Comparison of ENCODE assay signal across 8 mouse cellular contexts in the genomic region with DNA sequence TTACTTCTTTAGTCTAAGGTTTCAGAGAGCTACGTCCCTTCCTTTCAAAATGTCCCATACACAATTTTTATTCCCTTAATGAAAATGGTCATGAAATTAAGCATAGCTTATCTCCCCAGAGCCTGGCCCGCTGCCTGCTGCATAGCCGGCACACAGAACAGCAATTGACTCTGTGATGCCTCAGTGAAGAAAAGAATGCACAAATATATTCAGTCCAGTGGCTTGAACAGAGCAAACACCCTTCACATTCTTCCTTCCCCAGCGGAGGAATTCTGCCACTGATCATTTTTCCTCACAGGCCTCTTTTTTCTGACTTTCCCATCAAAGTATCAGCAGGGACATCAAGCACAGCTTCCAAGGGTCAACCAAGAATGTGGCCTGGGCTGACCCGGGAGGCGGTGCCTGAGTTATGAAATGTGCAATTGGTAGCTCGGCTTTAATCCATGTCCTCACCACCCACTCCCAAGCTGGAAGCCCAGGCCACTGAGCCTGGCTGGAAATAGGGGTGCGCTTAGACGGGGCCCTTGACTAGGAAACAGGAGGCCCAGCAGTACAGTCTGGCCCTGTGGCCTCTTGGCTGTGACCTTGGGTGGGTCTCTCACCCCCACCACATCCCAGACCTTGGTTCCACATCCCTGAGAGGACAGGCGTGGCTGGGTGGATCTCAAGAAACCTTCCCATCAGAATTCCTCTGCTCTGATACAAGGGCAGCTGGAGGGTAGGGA.
DNase-seq lines count a peak whose midpoint lies in the region; ATAC-seq and TF ChIP-seq lines count a peak whose summit lies in the region.

No protein-coding gene starts in this region.

- DNase-seq in hindbrain, postnatal 0 days (ENCODE audit: low spot score) = no peak
- DNase-seq in heart, postnatal 36 days = peak; percentile 52 to 71
- DNase-seq in lung, postnatal 0 days (ENCODE audit: low spot score) = peak; percentile 85
- DNase-seq in retina, embryonic 14.5 days (ENCODE audit: low spot score) = no peak
- DNase-seq in left cerebral cortex, adult 9 months (ENCODE audit: low spot score in 2 of 2) = no peak
- no peak for DNase-seq in cerebellum, postnatal 4 days (ENCODE audit: low spot score in 2 of 2)

- no peak overlapping the region for H3K9ac ChIP-seq in hindbrain, embryonic 16.5 days (ENCODE audit: low read depth, low read length)
- H3K9ac ChIP-seq in hindbrain, postnatal 0 days (replicated peaks; ENCODE audit: low read length) = no peak overlapping the region
- no peak overlapping the region for H3K9ac ChIP-seq in lung, postnatal 0 days (replicated peaks; ENCODE audit: low read depth)

- no peaks in the 10 kb centered on the region for H3K36me3 ChIP-seq in hindbrain, embryonic 16.5 days (ENCODE audit: control insufficient read depth, insufficient read depth, low read length)
- no peaks in the 10 kb centered on the region for H3K36me3 ChIP-seq in hindbrain, postnatal 0 days (ENCODE audit: insufficient read depth, low read length)
- H3K36me3 ChIP-seq in lung, postnatal 0 days (ENCODE audit: insufficient read depth, low read length) = peaks cover 18% of the 10 kb centered on the region; the same call in 1 of the 2 replicates

- no peaks in the 10 kb centered on the region; the same call in 1 of the 2 replicates for H3K4me1 ChIP-seq in hindbrain, embryonic 16.5 days (ENCODE audit: control insufficient read depth, insufficient read depth, low read depth, low read length)
- H3K4me1 ChIP-seq in hindbrain, postnatal 0 days (ENCODE audit: insufficient read depth, low read length) = 0 out of 2 replicates have a peak, but pooled peaks cover 5% of the 10 kb centered on the region
- H3K4me1 ChIP-seq in lung, postnatal 0 days (ENCODE audit: insufficient read depth, low read depth, low read length) = peaks cover 47% of the 10 kb centered on the region

- WGBS in hindbrain, embryonic 16.5 days = 71% methylated on average over 10 of the region's 10 CpGs
- 68% methylated on average over 10 of the region's 10 CpGs for WGBS in hindbrain, postnatal 0 days
- WGBS in lung, postnatal 0 days = 31% methylated on average over 10 of the region's 10 CpGs

- H3K27me3 ChIP-seq in hindbrain, embryonic 16.5 days (replicated peaks; ENCODE audit: control insufficient read depth, insufficient read depth, low read length) = no peaks in the 10 kb centered on the region
- no peaks in the 10 kb centered on the region for H3K27me3 ChIP-seq in hindbrain, postnatal 0 days (ENCODE audit: insufficient read depth, low read length)
- H3K27me3 ChIP-seq in lung, postnatal 0 days (replicated peaks; ENCODE audit: insufficient read depth, low read length) = no peaks in the 10 kb centered on the region

- H3K4me3 ChIP-seq in hindbrain, embryonic 16.5 days (ENCODE audit: low read length) = no peak overlapping the region
- no peak overlapping the region for H3K4me3 ChIP-seq in hindbrain, postnatal 0 days (ENCODE audit: low read length)
- no peak overlapping the region for H3K4me3 ChIP-seq in lung, postnatal 0 days (ENCODE audit: low read depth, low read length)

- peak; percentile 92 for TF ChIP-seq EP300 in lung, postnatal 0 days (IDR thresholded peaks at IDR 0.05)

- 0 out of 2 replicates have a peak overlapping the region, but pooled peaks have one; percentile 5 for H3K27ac ChIP-seq in hindbrain, embryonic 16.5 days (ENCODE audit: low read depth, low read length)
- no peak overlapping the region; the same call in 1 of the 2 replicates for H3K27ac ChIP-seq in hindbrain, postnatal 0 days
- peak overlapping the region; percentile 91 for H3K27ac ChIP-seq in lung, postnatal 0 days (ENCODE audit: low read length)

- 0 out of 2 replicates have a peak, but pooled peaks have one; percentile 32 for ATAC-seq in hindbrain, embryonic 16.5 days
- no peak for ATAC-seq in hindbrain, postnatal 0 days
- ATAC-seq in erythroblast, adult 5-6 weeks (replicated peaks; ENCODE audit: low FRiP score, poor library complexity, severe bottlenecking) = 0 out of 2 replicates have a peak, but pooled peaks have one; percentile 40
- ATAC-seq in lung, postnatal 0 days = peak; percentile 57

- TF ChIP-seq CTCF in hindbrain, postnatal 0 days (IDR thresholded peaks at IDR 0.05; ENCODE audit: low read depth) = no peak
- no peak; the same call in 1 of the 2 replicates for TF ChIP-seq CTCF in lung, postnatal 0 days (IDR thresholded peaks at IDR 0.05)

- H3K9me3 ChIP-seq in hindbrain, embryonic 16.5 days (ENCODE audit: control insufficient read depth, low read length) = no peaks in the 10 kb centered on the region
- no peaks in the 10 kb centered on the region for H3K9me3 ChIP-seq in hindbrain, postnatal 0 days (ENCODE audit: low read length)
- H3K9me3 ChIP-seq in lung, postnatal 0 days (ENCODE audit: low read length) = no peaks in the 10 kb centered on the region

- intact Hi-C loops in heart, postnatal 36 days (cut with DNase I) = loop anchor here (2.0 kb wide), 1 partner anchor 26 kb away; no protein-coding TSS in a partner anchor

- no peak overlapping the region for H3K4me2 ChIP-seq in hindbrain, embryonic 16.5 days (ENCODE audit: low read length)
- no peak overlapping the region for H3K4me2 ChIP-seq in hindbrain, postnatal 0 days (ENCODE audit: low read depth, low read length)
- H3K4me2 ChIP-seq in lung, postnatal 0 days (replicated peaks; ENCODE audit: low read depth, low read length) = no peak overlapping the region

Comparison
In these comparisons a context has a peak if more than half of its experiments do, and no peak if none do; other contexts are left out.
1. DNase-seq: peak in heart, postnatal 36 days (2 of 2) and lung, postnatal 0 days (single experiment); none in hindbrain, postnatal 0 days (single experiment), retina, embryonic 14.5 days (single experiment), left cerebral cortex, adult 9 months (0 of 2) and cerebellum, postnatal 4 days (0 of 2).